Mouse (Mus musculus) heart, embryonic 13.5 days (tissue): ENCODE data around the gene Phf7. TPM values are rescaled to one million over a fixed set of nuclear protein-coding genes. Genes with fewer than 3 reads are reported as not detected.

Experiments used
- ATAC-seq: fragments of 200-750 bp; cut with Nextera tagmentation; 2 replicates; pipeline ENCODE4 v1.8.0; 2017; ENCODE audit warnings: moderate TSS enrichment; ENCODE audit not compliant: insufficient number of reproducible peaks, low FRiP score, low TSS enrichment; ENCODE audit errors: extremely low read depth
- H3K27ac ChIP-seq: fragments of 300-500 bp; sonication (generic); replicated peaks from 2 replicates; pipeline ENCODE4 v1.5.1; 2015; ENCODE audit warnings: moderate library complexity, mild to moderate bottlenecking, inconsistent platforms
- H3K27me3 ChIP-seq: fragments of 300-500 bp; sonication (generic); replicated peaks from 2 replicates; pipeline ENCODE4 v1.6.1; 2015; ENCODE audit warnings: mild to moderate bottlenecking, inconsistent platforms
- H3K36me3 ChIP-seq: fragments of 300-500 bp; sonication (generic); 2 replicates; pipeline ENCODE4 v1.6.1; 2015; ENCODE audit warnings: mild to moderate bottlenecking, inconsistent platforms
- H3K4me1 ChIP-seq: fragments of 300-500 bp; sonication (generic); 2 replicates; pipeline ENCODE4 v1.6.1; 2015; ENCODE audit warnings: inconsistent platforms
- H3K4me2 ChIP-seq: fragments of 300-500 bp; sonication (generic); 2 replicates; pipeline ENCODE4 v1.6.1; 2015; ENCODE audit warnings: inconsistent platforms, mild to moderate bottlenecking, moderate library complexity
- H3K4me3 ChIP-seq: fragments of 300-500 bp; sonication (generic); 2 replicates; pipeline ENCODE4 v1.5.1; 2015; ENCODE audit warnings: moderate library complexity, mild to moderate bottlenecking, inconsistent platforms
- H3K9ac ChIP-seq: fragments of 300-500 bp; sonication (generic); 2 replicates; pipeline ENCODE4 v1.6.1; 2015; ENCODE audit warnings: inconsistent platforms, mild to moderate bottlenecking, moderate library complexity
- H3K9me3 ChIP-seq: fragments of 300-500 bp; sonication (generic); 2 replicates; pipeline ENCODE4 v1.6.1; 2016; ENCODE audit warnings: inconsistent platforms
- WGBS: fragments of 180-500 bp; shearing (Covaris S2); methylation state at CpG from one replicate; pipeline ENCODE4 v1.1.7; 2015; ENCODE audit warnings: mixed read lengths; 5-methylcytosine and 5-hydroxymethylcytosine counted together
- polyA plus RNA-seq: library from polyadenylated mRNA; unstranded; fragments of >200 nt; fragmentation: Nextera tagmentation; extraction: Ambion mirVana; gene quantifications from 2 replicates; pipeline ENCODE4 v1.2.1, GENCODE M21; 2015

The Phf7 gene
- polyA plus RNA-seq, 1 experiment from 2014 or later = 7.8 TPM

- peaks cover 96% of the 10 kb centered on the region for H3K36me3 ChIP-seq
- H3K9me3 ChIP-seq = no peaks in the 10 kb centered on the region
- ATAC-seq = no peak
- peak overlapping the region; percentile 92 for H3K27ac ChIP-seq
- H3K4me2 ChIP-seq = peak overlapping the region; percentile 50
- H3K9ac ChIP-seq = peak overlapping the region; percentile 63
- 77% methylated on average over 4 of the region's 4 CpGs for WGBS
- no peaks in the 10 kb centered on the region for H3K27me3 ChIP-seq
- H3K4me1 ChIP-seq = peaks cover 99% of the 10 kb centered on the region
- H3K4me3 ChIP-seq = 0 out of 2 replicates have a peak overlapping the region, but pooled peaks have one; percentile 8
These were observed 55.6 kb downstream of the Phf7 start for GRCm38 (mm10) chr14:31195521-31195920.

DNA sequence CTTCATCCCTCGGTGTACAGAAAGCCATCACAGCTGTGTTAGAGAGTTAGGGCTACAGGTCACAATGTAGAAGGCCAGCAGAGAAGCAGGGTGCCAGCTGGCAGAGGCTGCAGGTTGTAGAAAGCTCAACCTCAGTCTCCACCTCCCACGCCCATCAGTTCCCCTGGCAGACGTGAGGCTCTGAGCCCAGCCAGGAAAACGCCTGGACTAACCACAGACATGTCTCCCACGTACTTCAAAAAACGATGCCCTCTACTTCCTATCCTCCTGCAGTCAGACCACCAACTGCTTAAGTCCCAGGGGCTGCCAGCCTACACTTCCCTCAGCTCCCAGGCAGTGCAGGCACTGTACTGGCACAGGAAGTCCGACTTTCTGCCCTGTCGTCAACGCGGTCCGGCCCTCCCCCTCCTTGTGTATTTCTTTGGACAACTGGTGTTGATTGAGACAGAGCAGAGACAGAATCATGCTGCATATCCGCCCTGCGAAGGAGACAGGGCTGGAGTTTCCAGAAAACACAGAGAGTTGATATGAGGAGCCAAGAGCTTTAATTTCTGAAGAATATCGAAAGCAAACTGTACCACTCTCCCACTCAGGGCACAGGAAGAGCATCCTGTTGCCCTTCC lies 56.1 kb downstream of the Phf7 start:
- Histone ChIP-seq H3K4me1 (peaks cover 99% of the 10 kb centered on the region), H3K9ac (peak overlapping the region; percentile 63), H3K4me3 (0 out of 2 replicates have a peak overlapping the region, but pooled peaks have one; percentile 8), H3K27ac (peak overlapping the region; percentile 92), H3K36me3 (peaks cover 96% of the 10 kb centered on the region), H3K27me3 (no peaks in the 10 kb centered on the region), H3K4me2 (peak overlapping the region; percentile 50), H3K9me3 (no peaks in the 10 kb centered on the region)
- WGBS = 24% methylated on average over 14 of the region's 14 CpGs
- peak; percentile 39; the same call in 1 of the 2 replicates for ATAC-seq

- no peaks in the 10 kb centered on the region for H3K27me3 ChIP-seq
- H3K4me3 ChIP-seq = no peak overlapping the region
- 0 out of 2 replicates have a peak overlapping the region, but pooled peaks have one; percentile 63 for H3K9ac ChIP-seq
- H3K4me1 ChIP-seq = peaks cover 98% of the 10 kb centered on the region
- no peak overlapping the region for H3K4me2 ChIP-seq
- WGBS = 77% methylated on average over 2 of the region's 2 CpGs
- no peaks in the 10 kb centered on the region for H3K9me3 ChIP-seq
- no peak for ATAC-seq
- H3K36me3 ChIP-seq = peaks cover 96% of the 10 kb centered on the region
- H3K27ac ChIP-seq = peak overlapping the region; percentile 92; the same call in 1 of the 2 replicates
These were observed 56.7 kb downstream of the Phf7 start for GRCm38 (mm10) chr14:31194441-31194840.

DNA sequence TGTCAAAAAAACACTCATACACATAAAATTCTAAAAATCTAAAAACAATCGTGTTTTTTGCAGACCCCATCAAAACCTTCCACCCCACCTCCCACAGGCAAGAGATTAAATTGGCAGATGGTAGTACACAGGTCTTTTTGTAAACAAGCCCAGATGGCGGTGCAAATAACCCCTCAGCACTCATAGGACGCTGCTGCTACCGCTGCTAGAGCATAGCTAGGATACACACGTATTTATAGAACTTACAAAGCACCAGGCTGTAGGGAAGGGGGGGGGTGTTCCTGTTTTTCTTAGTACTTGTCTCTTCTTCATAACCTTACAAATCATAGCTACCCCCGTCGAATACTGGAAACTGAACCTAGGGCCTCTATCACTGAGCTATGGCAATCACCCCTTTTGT lies 57.3 kb downstream of the Phf7 start:
- no peak overlapping the region for H3K9ac ChIP-seq
- H3K36me3 ChIP-seq = peaks cover 96% of the 10 kb centered on the region
- no peak overlapping the region for H3K4me3 ChIP-seq
- no peaks in the 10 kb centered on the region for H3K27me3 ChIP-seq
- H3K4me1 ChIP-seq = peaks cover 98% of the 10 kb centered on the region
- no peak for ATAC-seq
- 67% methylated on average over 7 of the region's 7 CpGs for WGBS
- peak overlapping the region; percentile 26 for H3K27ac ChIP-seq
- no peaks in the 10 kb centered on the region for H3K9me3 ChIP-seq
- no peak overlapping the region for H3K4me2 ChIP-seq

DNA sequence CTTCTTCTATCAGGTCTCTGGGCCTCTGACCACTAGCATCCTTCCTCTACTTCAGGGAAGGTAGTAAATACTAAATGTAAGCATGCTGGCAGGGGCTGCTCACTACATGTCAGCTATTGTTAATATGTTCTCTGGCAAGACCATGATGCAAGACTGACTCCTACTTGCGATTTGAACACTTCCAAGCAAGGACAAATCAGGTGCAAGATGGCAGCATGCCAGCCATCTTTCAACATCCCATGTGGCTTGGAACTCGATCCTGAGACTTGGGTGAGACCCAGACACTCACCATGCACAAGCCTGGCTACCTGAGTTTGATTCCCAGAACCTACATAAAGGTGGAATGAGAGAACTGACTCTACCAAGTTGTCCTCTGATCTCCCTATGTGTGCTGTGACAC lies 59.2 kb downstream of the Phf7 start:
- Histone ChIP-seq H3K27me3 (no peaks in the 10 kb centered on the region), H3K9ac (0 out of 2 replicates have a peak overlapping the region, but pooled peaks have one; percentile 20), H3K4me2 (no peak overlapping the region), H3K9me3 (no peaks in the 10 kb centered on the region), H3K4me1 (peaks cover 98% of the 10 kb centered on the region), H3K27ac (peak overlapping the region; percentile 72), H3K4me3 (no peak overlapping the region), H3K36me3 (peaks cover 98% of the 10 kb centered on the region)
- WGBS = 30% methylated on average over 2 of the region's 2 CpGs
- ATAC-seq = no peak

GRCm38 (mm10) chr14:31189348-31189747 lies 61.8 kb downstream of the Phf7 start:
- Histone ChIP-seq H3K4me3 (no peak overlapping the region), H3K4me1 (peaks cover 79% of the 10 kb centered on the region), H3K36me3 (peaks cover 100% of the 10 kb centered on the region), H3K27ac (peak overlapping the region; percentile 79), H3K27me3 (no peaks in the 10 kb centered on the region), H3K9me3 (no peaks in the 10 kb centered on the region), H3K9ac (peak overlapping the region; percentile 50), H3K4me2 (no peak overlapping the region)
- no peak for ATAC-seq
- 87% methylated on average over 3 of the region's 3 CpGs for WGBS

GRCm38 (mm10) chr14:31188771-31189181 lies 62.3 kb downstream of the Phf7 start:
- 43% methylated on average over 6 of the region's 6 CpGs for WGBS

More at GRCm38 (mm10) chr14:31188771-31189181, 62.3 kb downstream of the Phf7 start:
- Histone ChIP-seq H3K4me1 (peaks cover 79% of the 10 kb centered on the region), H3K9ac (peak overlapping the region; percentile 50), H3K36me3 (peaks cover 100% of the 10 kb centered on the region), H3K4me2 (no peak overlapping the region), H3K27ac (peak overlapping the region; percentile 79), H3K4me3 (no peak overlapping the region), H3K9me3 (no peaks in the 10 kb centered on the region), H3K27me3 (no peaks in the 10 kb centered on the region)
- ATAC-seq = no peak

Other genes with a start within 250 kb of the Phf7 start
- gene Glt8d1, start 249.9 kb downstream of the Phf7 start, polyA plus RNA-seq = 46.8 and 51.9 TPM in 2 replicates
- gene Spcs1, start 249.6 kb downstream of the Phf7 start, polyA plus RNA-seq = 340 and 382 TPM in 2 replicates
- 93.0 and 102 TPM in 2 replicates for gene Pbrm1, start 232.2 kb downstream of the Phf7 start, polyA plus RNA-seq
- 61.2 and 64.9 TPM in 2 replicates for gene Gnl3, start 232.2 kb downstream of the Phf7 start, polyA plus RNA-seq
- 78.4 and 81.9 TPM in 2 replicates for gene Smim4, start 122.4 kb downstream of the Phf7 start, polyA plus RNA-seq
- 300 and 318 TPM in 2 replicates for gene Nt5dc2, start 120.3 kb downstream of the Phf7 start, polyA plus RNA-seq
- 43.2 and 49.5 TPM in 2 replicates for gene Stab1, start 82.7 kb downstream of the Phf7 start, polyA plus RNA-seq
- gene Tnnc1, start 43.0 kb downstream of the Phf7 start, polyA plus RNA-seq = 3,442 and 4,164 TPM in 2 replicates
- gene Nisch, start 34.4 kb downstream of the Phf7 start, polyA plus RNA-seq = 340 and 345 TPM in 2 replicates
- 0.51 TPM in 2 replicates for gene Sema3g, start 33.5 kb downstream of the Phf7 start, polyA plus RNA-seq
- 52.0 and 59.1 TPM in 2 replicates for gene Bap1, start 133 bp upstream of the Phf7 start, polyA plus RNA-seq
- 0.94 and 1.3 TPM in 2 replicates for gene Dnah1, start 72.6 kb upstream of the Phf7 start, polyA plus RNA-seq
- 32.8 and 36.7 TPM in 2 replicates for gene Capn7, start 85.3 kb upstream of the Phf7 start, polyA plus RNA-seq
- 26.7 and 28.2 TPM in 2 replicates for gene Sh3bp5, start 184.8 kb upstream of the Phf7 start, polyA plus RNA-seq
- gene Eaf1, start 243.1 kb upstream of the Phf7 start, polyA plus RNA-seq = 11.7 and 12.0 TPM in 2 replicates
- 38.7 and 42.9 TPM in 2 replicates for gene Mettl6, start 243.7 kb upstream of the Phf7 start, polyA plus RNA-seq